Mouse (Mus musculus): ENCODE results near the gene St6galnac3. TPM values are rescaled to one million over a fixed set of nuclear protein-coding genes. Genes with fewer than 3 reads are reported as not detected.
A peak's percentile ranks its signal among the peaks of the same experiment; 100 is the strongest.
"Not testable (repeated sequence)": the region's sequence is repeated elsewhere in the genome, so short reads cannot be mapped to it uniquely, and the experiment has no call there.

St6galnac3 gene
- polyA plus RNA-seq (2017; shearing (Covaris generic)) = 10 to 100 TPM; 39.4 to 85.0 (median 71.2) TPM

DNA sequence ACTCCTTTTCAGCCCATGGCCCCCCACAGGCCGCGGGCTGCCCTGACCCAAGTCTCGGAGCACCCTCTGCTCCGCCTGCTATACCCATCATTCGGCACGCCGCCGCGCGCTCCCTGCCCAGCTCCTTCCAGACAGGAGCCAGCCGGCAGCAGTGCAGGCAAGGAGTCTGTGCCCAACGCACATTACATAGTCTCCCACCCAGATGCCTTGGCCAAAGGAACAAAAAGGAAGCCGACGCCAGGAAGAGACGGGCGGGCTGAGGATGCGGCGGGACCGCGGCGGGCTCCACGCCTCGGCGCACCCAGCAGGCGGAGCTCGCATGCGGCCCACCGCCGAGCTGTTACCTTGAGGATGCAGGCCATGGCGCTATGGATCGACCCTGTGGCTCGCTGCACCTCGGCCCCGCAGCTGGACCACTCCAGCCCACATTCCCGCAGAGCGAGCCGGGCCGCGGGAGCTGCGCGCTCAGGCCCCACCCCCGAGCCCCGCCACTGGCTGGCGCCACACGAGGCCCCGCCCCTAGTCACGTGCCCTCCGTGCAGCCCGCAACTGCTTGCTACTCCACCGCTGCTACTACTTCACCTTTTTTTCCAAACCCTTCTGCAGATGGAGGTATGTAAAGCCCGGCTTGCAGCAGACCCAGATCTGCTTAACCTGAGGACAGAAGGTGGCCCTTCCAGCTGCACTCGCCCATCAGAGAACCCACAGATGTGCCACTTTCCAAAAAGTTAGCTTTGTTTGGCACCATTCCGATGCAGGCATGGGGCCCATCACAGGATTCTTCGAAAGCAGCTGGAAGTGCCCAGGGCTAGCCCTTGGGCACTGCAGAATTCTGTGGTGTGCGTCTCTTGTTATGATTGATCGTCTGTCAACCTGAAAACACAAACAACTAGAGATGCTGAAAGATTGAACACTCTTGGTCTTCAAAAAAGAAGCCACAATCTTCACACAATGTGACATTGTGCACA lies at the start of gene St6galnac3:
Gene St6galnac3, minus strand, starts transcription at position 474 of the 968 bp plus-strand sequence.
- ATAC-seq = peak; percentile 82

GRCm38 (mm10) chr3:153774568-153774967 lies 49.6 kb upstream of the St6galnac3 start:
- ATAC-seq = no peak

DNA sequence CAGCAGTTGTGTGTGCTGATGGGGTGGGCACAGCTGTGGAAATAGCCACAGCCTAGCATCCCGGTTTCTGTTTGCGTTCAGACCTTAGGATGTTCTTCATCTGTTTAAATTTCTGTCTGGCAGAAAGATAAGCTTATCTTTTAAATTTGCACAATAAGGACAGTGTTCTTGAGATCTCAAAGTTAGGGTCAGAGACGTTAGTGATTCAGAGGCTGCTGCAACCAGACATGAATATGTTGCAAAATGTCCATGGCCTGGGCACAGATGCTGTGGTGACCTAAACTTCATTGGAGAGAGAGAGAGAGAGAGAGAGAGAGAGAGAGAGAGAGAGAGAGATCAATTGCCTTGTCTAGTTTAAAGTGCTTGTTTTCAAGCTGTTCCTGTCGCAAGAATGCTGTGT lies 46.5 kb upstream of the St6galnac3 start:
- no peak for ATAC-seq

DNA sequence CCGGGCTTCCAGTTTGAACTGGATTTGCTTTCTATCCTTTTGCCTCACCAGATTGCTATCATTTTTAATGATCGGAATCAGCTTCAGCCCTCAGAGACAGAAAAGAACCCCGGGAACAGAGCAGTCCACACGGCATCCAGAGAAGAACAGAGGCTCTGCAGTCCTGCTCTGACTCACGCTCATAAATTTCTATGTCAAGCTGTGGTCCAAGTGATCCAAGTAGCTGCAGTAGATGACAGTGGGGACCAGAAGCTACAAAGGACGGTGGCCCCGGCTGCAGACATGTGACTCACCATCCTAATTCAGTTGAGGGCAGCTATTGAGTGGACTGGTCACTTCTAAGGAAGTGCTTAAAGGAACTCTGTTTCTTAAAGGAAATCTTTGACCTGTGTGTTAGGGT lies 45.6 kb upstream of the St6galnac3 start:
- ATAC-seq = no peak

- ATAC-seq = no peak
Observed at GRCm38 (mm10) chr3:153769220-153769619, 44.2 kb upstream of the St6galnac3 start.

DNA sequence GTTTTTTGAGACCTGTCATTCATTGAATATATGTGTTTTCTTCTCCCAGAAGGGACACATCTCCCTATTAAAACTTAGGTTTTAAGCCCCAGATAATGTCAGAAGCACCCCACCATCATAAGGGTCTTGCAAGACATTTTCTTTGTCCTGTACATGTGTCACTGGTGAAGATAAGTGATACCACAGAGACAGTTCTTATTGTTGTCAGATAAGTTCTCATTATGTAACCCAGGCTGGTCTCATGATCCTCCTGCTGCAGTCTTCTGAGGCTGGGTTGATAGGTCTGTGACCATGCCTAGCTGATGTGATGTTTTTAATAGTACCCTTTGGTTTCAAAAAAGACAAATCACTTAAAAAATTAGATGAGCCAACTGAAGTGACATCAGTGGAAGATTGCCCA lies 40.2 kb upstream of the St6galnac3 start:
- ATAC-seq = no peak

- ATAC-seq = peak; percentile 56
Observed at GRCm38 (mm10) chr3:153764760-153765159, 39.8 kb upstream of the St6galnac3 start.

DNA sequence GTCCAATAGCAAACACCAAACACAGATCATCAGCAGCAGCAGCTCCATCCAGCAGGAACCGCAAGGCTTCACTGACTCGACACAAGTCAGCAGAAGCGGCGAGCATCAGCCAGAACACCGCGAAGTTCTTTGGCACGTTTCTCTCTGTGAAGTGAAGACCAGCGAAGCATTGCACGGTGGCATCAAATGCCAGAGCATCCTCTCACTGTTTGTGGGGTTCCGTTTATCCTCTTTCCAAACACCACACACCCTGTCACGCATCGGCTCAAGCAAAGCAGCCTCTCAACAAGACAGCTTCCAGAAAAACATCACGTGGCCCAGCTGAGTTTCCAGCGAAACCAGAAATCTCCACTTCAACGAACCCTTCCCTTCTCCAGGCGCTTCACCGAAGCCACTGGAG lies 36.2 kb upstream of the St6galnac3 start:
- no peak for ATAC-seq

DNA sequence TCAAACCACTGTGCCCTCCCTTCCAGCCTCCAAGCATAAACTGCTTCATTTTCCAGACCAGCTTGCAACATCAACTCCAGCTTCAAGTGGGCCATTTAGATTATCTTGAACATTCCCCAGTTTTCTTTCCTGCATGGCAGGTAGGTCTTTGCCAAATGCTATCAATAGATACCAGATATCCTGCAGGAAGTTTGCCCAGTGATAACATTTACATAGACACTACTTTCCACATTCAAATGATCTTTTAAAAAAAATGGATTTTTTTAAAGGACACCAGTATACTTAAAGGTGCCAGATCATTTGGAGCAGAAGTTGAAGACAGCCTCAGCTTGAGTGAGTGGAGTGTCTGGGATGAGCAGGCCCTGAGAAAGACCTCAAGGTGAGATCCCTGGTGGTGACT lies 34.3 kb upstream of the St6galnac3 start:
- no peak for ATAC-seq

DNA sequence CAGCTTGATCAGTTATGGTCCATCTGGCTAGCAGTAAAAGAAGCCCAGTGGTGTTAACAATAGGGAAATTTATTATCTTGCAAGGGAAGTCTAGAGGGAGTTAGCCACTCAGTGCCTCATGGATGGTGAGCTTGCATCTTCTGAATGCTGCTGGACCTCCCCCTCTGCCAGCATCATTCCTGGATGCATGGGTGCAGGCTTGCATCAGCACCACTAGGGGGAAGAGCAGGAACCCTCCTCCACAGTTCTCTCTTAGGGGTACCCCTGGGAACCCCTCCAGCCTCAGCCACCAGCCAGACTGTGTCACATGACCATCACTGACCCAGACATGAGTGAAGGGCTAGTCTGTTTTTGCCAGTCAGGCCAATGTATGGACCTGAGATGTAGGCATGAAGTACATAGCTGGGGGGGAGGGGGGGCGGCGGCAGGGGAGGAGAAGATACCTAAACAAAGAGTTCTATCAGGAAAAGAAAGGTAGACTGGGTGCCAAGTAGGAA lies 31.6 kb upstream of the St6galnac3 start:
- no peak for ATAC-seq

- not testable (repeated sequence) for ATAC-seq
Observed at GRCm38 (mm10) chr3:153755785-153756326, 30.9 kb upstream of the St6galnac3 start.

GRCm38 (mm10) chr3:153751435-153751834 lies 26.5 kb upstream of the St6galnac3 start:
- no peak for ATAC-seq

- ATAC-seq = no peak
Observed at GRCm38 (mm10) chr3:153749359-153749758, 24.4 kb upstream of the St6galnac3 start.

DNA sequence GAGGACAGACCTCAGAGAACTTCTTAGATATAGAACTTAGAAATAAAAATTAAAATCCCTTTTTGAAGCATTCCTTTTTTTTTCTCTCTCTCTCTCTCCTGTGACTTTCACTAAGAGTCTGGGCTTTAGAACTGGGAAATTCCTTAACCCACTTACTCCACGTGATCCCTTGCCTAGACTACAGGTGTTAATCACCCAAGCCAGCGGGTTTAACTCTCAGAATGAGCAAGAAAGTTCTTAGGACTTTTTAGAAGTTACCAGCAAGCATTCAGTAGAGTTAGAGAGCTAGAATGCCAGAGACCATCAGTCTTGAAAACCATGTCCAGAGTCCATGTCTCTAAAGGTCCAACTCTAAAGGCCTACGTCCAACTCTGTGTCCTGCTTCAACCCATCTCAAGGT lies 23.3 kb upstream of the St6galnac3 start:
- ATAC-seq = no peak

DNA sequence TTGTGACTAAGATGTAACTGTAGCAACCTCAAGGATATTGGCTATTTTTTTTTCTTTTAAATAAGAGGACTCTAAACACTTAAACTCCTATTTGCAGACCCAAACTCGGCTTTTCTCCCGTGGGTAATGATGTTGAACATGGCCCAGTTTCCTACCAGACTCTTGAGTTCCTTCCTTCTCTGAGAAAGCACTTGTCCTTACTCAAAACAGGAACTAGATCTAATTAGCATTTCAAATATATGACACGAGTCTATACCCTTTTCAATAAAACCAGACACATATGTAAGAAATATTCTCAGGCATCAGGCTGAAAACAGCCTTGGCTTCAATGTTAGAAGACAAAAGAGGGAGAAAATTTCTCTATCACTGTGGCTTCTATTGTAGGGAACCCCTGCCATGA lies 20.1 kb upstream of the St6galnac3 start:
- peak; percentile 38 for ATAC-seq

DNA sequence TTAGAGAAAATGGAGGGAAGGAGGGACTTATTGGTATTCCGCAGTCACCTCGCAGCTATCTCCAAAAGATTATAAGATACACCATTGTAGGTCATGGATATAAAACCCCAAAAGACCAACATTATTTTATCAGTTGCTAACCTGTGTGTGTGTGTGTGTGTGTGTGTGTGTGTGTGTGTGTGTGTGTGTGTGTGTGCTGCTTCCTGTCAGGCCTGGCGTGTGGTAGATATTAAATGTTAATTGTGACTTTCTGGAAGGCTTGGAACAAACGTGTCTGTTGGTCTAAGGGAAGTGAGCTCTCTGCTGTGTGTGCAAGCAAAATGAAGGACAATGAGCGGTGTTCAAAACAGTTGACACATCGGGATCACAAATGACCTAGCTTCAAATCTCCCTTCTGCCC lies 19.5 kb upstream of the St6galnac3 start:
- peak; percentile 56 for ATAC-seq

DNA sequence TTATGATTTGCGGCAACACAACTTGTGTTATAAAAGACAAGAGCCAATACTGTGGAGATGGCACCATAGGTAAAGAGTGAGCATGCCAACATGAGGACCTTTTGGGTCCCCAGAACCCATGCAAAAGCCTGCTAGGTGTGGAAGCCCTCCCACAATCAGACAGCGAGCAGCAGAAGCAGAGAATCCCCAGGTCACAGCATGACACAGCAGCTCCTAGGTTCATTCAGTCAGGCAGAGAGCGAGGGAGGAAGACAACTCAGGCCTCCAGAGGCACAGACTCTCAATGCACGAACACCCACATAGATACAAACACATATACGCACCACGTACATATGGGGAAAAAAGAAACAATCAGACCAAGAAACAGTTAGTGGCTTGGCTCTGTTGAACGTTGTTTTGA lies 16.8 kb upstream of the St6galnac3 start:
- no peak for ATAC-seq

DNA sequence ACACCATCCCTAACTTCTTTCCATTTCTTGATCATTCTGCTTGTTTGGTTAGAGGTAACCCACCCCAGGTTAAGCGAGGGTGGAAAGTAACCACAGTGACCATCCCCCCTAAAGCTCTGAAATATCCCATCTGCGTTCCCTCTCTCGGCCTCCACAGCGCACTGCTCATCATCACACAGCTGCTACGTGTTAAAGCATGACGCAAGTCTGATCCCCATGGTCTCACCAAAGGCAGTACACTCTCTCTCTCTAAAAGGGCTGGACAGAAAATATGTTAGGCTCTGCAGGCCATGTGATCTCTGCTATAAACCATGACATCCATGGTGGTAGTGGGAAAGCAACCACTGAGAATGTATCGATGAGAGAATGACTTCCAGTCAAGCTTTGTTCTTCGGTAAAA lies 14.4 kb upstream of the St6galnac3 start:
- ATAC-seq = no peak

DNA sequence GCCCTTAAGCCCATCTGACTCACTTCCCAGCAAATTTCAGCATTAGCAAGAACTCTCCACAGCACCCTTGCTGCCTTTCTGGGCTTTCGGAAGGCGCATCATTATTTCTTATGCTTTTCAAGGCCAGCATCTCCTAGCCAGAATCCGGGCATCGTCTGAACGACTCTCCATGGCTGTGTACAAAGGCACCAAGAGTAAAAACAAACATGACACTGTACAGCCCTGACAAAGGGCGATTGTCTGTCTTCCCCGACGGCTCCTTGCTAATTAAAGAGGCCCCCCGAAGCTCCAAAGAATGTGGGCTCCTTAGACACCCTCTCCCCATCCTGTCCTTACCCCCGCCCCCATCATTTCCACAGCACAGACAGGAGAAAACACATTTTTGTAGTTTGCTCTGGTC lies 13.4 kb upstream of the St6galnac3 start:
- ATAC-seq = no peak

- no peak for ATAC-seq
Observed at GRCm38 (mm10) chr3:153736756-153737280, 11.8 kb upstream of the St6galnac3 start.

DNA sequence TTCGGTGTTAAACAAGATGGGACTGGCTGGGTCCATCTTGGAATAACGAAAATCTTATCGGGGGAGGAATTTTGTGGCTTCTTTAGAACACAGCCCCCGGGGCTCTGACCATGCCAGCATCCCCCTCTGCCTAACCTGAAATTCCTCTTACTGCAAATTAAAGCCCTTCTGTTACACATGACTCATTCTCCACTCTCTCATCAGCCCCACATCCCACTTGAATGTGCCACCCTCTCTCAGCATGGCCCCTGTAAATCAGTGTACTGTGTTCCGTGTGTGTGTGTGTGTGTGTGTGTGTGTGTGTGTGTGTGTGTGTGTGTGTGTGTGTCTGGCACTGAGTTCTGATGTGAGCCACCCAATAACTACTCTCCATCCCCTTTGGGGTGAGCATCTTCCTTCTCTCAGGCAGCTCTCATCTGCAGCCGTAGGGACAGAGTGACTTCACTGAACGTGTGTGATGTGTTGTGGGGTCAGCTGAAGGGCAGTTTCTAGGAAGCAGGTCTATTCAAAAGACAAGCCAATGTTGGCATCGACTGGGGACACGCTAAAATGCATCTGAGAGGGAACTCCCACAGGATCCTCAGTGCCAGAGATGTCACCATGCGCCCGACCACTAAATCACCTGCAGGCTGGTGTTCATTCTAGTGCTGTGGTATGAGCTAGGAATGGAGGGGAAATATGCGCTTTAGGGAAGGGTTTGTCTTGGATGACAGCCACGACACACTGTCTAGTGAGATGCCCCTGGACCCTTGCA lies 11.0 kb upstream of the St6galnac3 start:
- no peak for ATAC-seq

GRCm38 (mm10) chr3:153734741-153735140 lies 9.8 kb upstream of the St6galnac3 start:
- no peak for ATAC-seq

Measured in inflammation-experienced regulatory T-cells, adult 6 months (primary cell).